Mouse (Mus musculus): ENCODE measurements around the gene Eif4e1b.

The Eif4e1b gene

DNA sequence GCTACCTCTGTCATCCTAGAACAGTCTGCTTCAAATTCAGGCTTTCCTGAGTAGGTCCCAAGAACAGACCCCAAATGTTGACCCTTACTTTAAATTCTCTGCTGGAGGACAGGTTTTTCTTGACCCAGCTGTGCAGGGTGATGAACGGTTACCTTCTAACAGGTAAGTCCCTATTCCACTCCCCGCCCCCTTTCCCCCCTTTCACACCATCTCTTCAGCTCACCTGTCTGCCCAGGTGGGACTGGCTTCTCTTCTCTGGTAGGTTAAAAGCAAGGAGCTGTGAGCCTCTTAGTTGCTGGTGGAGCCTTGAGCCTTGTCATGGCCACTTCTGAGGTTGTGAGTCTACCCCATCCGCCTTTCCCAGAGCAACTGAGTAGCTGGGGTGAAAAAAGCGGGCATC lies at the start of gene Eif4e1b:
Gene Eif4e1b (plus strand): TSS at position 301 of the 400 bp plus-strand sequence.
- no peak for DNase-seq

GRCm38 (mm10) chr13:54736931-54737330 lies 46.9 kb upstream of the Eif4e1b start:
- DNase-seq: no peak

GRCm38 (mm10) chr13:54737488-54738212 lies 46.1 kb upstream of the Eif4e1b start:
- no peak for DNase-seq

DNA sequence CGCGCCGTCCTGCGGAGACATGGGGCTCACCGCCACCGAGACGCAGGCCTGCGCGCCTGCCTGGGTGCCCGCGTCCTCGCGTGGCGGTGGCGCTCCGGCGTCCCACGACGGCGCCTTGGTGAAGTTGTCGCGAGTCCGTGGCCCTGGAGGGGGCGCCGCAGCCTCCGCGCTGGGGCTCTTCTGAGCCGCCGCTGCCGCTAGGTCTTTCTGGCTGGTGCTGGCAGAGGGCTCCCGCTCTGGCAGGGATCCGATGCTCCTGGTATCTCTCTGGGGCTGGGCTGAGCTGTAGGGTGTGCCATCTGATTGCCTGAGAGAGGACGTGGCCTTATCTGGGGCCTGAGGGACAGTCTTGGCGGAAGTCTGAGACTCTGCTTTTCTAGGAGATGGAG lies 45.6 kb upstream of the Eif4e1b start:
- no peak for DNase-seq

DNA sequence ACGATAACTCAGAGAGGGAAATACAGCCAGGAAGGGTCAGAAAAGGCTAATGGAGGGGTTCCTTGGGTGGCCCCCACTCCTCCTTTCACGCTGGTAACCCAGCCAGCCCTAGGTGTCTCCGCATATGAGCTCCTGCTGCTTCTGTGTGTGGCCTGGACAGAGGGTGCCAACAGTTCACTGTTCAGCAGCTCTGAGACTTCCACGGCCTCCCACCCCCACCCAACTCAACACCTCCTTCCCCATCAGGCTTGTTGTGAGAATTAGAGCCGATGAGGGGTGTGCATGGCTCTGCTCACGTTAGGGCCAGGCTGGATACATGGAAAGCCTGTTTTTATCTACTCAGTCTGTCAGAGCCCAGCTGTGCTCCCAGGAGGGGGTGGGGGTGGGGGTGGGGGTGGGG lies 37.7 kb upstream of the Eif4e1b start:
- no peak for DNase-seq

DNA sequence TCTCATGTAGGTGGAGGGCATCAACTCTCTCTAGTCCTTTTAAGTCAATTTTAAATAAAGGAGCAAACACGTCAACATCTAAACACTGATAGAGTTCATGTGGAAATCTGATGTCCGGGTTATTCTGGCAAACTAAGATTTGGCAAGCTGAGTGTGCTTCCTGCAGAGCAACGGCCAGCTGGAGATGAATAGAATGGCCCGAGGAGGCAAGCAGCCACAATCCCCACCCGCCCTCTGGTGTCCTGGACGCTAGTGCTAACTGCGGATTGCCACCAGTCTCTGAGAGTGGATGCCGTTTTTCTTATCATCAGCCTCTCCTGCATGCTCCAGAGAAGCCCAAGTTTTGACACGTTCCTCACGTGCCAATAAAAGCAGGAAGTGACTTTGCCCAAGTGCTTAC lies 36.9 kb upstream of the Eif4e1b start:
- DNase-seq: no peak

DNA sequence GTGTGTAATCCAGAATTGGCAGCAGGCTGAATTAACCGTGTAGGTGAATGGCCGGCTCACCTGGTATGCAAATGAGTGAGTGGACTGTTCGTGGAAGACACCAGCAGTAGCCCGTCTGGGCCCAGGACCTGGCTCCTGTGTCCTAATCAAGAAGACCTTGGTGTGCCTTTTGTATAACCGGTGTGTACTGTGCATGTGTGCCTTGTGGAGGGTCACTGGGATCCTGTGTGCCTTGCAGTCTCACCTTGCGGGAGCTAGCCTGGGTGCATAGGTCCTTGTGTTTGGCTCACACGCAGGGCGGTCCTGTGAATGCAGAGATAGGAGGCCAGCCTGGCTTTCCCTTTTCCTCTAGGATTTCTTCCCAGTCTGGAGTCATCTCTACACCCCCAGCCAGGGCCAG lies 35.6 kb upstream of the Eif4e1b start:
- no peak for DNase-seq

DNA sequence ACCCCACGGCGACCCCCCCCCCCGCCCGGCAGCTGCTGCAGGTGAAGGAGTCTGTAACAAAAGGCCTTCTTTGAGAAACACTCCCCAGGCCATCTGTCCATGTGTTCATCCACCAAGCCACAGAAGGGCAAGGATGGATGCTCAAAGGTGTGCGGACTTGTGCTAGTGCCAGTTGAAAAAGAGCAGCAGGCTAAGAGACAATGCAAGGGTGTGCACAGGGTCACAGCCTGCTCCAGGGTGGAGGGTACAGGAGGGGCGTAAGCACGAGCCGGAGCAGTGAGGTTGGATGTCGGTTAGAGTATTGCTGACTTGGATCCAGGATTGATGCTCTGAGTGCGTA lies 35.1 kb upstream of the Eif4e1b start:
- DNase-seq: no peak

GRCm38 (mm10) chr13:54749061-54749863 lies 34.5 kb upstream of the Eif4e1b start:
- no peak for DNase-seq

DNA sequence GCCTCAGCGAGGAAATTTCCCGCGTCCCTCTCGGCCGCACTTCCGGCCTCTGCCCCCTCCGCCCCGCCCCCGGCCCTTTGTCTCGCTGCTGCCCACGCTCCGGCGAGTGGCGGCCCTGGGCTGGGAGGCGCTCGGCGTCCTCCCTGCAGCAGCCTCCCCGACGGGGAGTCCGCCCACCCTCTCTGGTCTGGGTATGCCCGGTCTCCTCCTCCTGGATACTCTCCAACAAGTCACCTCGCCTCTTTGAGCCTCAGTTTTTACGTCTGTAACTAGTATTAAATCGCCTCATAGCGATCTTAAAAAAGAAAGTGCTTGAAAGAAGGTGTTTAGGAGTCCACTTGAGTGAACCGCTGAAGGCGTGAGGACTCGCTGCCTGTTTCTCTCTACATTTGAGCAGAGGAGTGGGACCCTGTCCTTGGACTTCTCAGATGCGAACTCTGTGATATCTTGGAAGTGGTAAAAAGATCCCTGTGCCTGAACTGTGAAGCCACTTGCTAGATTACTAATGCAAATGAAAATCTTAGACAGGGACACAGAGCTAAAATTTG lies 33.9 kb upstream of the Eif4e1b start, which contains the start of gene Gprin1:
Gene Gprin1 (minus strand): TSS at position 11 of the 548 bp plus-strand sequence.
- DNase-seq: no peak

- no peak for DNase-seq
These were observed 33.1 kb upstream of the Eif4e1b start for GRCm38 (mm10) chr13:54750699-54751098.

DNA sequence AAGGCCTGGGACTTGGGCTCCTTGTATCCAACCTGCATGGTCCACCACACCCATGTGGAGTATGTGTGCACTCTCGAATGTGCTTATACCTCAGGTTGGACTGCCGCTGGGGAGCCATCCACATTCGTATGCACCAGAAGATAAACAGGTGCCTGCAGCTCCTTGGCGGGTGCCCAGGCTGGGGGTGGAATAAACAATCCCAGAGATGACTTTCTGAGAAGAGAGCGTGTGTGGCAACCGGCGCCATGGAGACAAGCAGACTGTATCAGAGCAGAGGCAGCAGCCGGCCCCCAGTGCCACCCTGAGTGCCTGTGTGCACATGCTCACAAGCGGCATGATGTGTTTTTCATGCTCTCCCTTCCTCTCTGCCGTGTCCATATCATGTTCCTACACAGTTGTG lies 31.1 kb upstream of the Eif4e1b start:
- no peak for DNase-seq

DNA sequence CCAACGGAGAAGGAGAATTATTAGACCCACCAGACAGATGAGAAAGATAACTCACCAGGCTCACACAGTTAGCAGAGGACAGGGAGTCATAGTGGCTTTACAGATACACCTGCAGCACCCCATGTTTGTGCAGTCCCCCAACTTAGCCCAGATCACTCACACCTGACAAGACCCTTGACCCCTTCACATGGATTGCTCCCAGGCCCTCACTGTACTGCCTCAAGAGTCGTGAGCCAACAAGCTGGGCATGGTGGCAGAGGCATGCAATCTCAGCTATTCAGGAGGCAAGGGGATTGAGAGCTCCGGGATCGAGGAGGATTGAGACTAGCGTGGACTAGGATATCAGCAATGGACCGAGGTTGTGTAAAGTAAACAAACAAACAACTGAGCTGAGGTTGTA lies 30.1 kb upstream of the Eif4e1b start:
- DNase-seq: no peak

DNA sequence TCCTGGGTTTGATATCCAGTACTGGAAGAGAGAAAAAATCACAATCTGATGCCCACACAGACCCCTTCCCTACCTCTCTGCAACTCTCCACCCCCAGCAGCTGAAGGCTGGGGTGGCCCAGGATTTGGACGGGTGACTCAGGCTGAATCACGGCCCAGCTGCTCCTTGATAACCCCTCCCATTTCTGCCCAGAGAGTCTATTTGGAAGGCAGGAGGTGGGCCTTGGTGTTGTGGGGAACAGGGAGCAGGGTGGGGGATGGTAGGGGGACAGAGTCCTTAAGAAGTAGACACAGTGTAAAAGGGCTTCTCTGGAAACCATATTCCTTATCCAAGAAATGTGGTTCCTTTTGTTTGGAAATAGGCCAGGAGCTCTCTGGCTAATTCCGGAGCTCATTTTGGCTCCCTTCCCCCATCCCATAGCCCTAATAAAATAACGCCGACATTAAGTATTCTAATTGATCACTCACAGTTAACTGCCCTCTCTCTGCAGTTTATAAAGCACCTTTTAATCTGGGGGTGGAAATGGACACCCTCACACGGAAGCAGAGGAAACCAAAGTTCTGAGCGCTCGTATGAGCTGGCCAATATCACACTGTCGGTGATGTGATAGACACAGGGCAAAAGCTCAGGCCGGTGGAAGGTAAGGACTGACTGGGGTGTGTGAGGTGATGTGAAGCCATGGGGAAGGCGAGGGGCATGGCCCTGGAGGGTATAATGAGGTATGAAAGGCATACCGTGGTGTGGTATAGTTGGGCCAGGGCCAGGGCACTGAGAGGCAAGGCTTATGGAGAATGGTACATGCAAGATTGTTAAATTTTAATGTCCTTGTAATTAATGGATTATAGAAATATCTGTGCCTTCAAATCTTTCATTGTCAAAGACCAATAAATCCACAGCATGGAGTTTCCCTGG lies 29.4 kb upstream of the Eif4e1b start:
- DNase-seq: no peak

DNA sequence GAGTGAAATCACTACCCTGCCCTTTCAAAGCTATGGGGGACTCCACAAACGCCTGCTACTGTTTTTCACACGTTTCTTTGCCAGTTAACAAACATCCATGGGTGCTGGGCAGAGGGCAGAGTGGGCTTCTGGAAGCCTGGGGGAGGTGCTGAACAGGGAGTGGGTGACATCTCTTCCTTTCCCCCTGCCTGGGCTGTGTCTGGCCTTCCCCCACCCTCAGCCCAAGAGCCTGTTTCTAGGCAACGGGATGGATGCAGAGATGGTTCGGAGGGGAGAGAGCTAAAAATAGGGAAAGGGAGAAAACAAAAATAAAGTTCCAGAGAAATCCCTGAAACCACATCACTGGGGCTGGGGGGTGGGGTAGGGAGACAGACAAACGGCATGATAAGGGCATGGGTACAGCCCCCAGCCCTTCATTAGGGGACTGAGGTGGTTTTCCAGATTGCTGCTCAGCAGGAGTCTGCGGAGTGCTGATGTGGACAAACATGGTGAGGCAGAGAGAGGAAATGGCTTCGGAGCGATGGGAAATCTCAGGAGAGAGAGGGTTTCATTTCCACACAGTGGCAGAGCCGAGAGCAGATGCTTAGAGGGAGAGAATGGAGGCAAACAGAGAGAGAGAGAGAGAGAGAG lies 28.5 kb upstream of the Eif4e1b start:
- no peak for DNase-seq

- DNase-seq: no peak
These were observed 27.6 kb upstream of the Eif4e1b start for GRCm38 (mm10) chr13:54756156-54756712.

DNA sequence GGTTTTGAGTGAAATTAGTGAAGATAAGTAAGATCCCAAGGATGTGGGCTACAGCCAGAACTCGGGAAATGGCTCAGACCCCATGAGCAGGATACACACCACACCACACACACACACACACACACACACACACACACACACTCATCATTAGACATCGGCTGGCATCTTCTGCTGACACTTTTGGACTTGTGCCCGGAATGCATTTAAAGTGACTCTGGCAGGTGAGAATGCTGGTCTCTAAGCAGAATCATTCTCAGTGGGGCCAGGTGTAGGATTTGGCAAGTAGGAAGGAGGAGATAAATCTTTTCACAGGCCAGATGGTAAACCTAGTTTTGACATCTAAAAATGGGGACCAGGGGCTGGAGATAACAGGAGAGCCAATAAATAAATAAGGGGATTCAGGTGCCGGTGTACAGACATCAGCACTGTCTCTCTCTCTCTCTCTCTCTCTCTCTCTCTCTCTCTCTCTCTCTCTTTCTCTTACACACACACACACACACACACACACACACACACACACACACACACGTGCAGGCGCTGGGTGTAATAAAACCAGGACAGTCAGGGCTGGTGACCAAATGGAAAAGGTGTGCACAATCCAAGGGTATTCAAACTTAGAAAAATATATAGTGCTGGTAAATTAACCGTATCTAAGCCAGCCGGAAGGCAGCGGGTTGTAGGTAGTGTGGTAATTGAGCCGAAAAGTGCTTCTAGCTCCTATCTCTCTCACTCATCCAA lies 26.5 kb upstream of the Eif4e1b start:
- DNase-seq: no peak

DNA sequence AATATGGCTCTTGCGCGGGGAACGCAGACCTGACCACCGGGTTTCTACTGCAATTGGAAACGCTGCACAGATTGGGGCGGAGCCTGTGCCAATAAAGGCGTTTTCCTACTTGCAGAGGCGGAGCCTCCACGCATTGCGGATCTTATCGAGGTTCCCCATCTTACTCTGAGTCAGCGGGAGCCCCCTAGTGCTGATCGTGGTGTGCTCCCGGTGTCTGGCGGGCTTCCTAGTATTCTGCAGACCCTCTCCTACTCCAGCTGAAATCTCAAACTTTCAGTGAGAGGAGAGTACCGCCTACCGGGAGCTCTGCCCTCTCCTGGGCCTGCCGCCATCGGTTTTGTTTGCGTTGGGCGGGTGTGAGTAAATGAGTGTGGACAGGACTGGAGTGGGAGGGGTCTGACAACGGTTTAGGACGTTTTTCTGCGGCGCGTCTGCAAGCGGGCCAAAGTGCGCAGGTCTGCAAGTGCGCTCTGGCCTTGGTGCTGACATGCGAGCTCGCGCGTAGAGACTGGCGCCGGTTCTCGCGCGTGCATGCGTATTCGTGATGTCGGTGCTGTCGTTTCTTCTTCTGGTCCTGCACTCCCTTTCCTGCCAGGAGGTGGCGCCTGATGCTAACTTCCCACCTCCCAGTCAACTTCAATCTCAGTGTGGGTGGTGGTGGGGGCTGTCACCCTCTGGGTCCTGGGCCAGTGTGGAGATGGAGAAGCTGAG lies 25.6 kb upstream of the Eif4e1b start:
- DNase-seq: peak; percentile 42 to 45

DNA sequence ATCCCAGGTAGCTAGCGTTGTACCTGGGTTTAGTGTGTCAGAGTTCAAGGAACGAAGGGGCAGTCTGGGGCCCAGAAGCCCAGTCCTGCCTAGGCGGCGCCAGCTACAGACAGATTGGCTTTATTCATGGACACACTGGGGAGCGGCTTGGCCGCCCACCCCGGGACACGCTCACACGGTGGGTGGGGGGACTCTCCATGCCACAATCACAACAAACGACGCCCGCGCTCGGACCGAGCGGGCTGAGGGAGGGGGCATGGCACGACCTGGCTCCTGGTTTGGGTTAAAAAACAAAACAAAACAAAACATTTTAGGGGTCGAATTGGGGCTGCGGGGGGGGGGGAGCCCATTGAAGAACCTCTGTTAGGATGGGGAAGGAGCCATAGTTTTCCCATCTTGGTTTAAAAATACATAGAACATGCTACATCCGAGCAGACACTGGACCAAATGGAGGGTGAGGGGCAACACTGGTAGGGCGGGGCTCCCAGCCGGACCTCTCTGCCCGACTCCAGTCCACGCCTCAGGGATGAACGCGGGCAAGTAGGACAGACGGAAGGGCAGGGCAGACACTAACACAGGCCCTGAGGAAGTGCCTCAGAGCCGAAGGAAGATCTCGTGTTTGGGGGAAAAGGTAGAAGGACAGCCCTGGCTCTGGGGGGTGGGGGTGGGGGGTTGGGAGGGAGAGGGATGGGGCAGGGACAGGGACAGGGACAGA lies 24.9 kb upstream of the Eif4e1b start:
- no peak for DNase-seq

- no peak for DNase-seq
These were observed 24.3 kb upstream of the Eif4e1b start for GRCm38 (mm10) chr13:54759496-54759895.

Measured in lung, adult 18-20 months (tissue).